9 mouse cellular contexts compared by ENCODE assay signal in the genomic region with DNA sequence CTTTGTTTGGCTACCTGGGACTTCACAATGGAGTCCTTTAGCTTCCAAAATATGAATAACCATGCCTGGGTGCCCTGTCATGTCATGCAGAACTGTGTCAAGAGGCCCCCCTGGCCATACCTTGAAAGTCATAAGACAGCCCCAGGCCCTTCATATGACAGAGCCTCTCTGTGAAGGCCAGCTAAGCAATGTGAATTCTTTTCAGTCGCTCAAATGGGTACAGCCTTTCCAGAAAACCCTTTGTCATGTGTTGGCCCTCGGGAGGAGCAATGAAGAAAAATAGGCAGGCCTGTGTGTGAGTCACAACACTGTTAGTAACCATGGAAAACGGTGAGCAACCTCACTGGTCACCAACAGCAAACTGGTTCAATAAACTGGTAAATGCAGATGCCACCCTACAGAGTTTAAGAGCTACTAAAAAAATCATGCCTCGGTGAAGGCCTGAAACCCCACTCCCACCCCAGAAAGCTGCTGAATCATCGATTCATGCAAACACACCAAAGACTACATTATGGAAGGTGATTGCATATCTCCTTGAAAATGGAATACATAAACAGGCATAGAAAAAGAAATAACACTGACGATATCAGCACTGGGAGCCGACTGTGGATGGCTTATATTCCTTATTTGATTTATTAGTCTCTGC. TPM values are rescaled to one million over a fixed set of nuclear protein-coding genes. Genes with fewer than 3 reads are reported as not detected.
DNase-seq lines count a peak whose midpoint lies in the region; ATAC-seq and TF ChIP-seq lines count a peak whose summit lies in the region.
"Had no signal": no experiment of that assay in that cellular context is flagged by ENCODE, and none has a peak within 500 bp of the region (broad histone marks: within the 10 kb centered on the region; RNA-seq: fewer than 3 reads in every experiment).

No protein-coding gene starts in this region.

- no peak overlapping the region for H3K4me2 ChIP-seq in kidney, embryonic 16.5 days (replicated peaks; ENCODE audit: low read depth, low read length)
- no peak overlapping the region for H3K4me2 ChIP-seq in heart, embryonic 15.5 days
- H3K4me2 ChIP-seq in midbrain, embryonic 13.5 days (replicated peaks): no peak overlapping the region

- H3K4me3 ChIP-seq in kidney, embryonic 16.5 days (ENCODE audit: low read length): no peak overlapping the region
- no peak overlapping the region for H3K4me3 ChIP-seq in cortical plate, adult 2 months (ENCODE audit: insufficient read depth, low read length)
- no peak overlapping the region for H3K4me3 ChIP-seq in heart, embryonic 15.5 days
- H3K4me3 ChIP-seq in midbrain, embryonic 13.5 days (replicated peaks): no peak overlapping the region

- H3K4me1 ChIP-seq in kidney, embryonic 16.5 days (ENCODE audit: insufficient read depth, low read length): peaks cover 20% of the 10 kb centered on the region
- peaks cover 5% of the 10 kb centered on the region; the same call in 1 of the 2 replicates for H3K4me1 ChIP-seq in cortical plate, adult 2 months (ENCODE audit: control insufficient read depth, insufficient read depth, low read length)
- peaks cover 57% of the 10 kb centered on the region for H3K4me1 ChIP-seq in heart, embryonic 15.5 days (replicated peaks)
- peaks cover 25% of the 10 kb centered on the region for H3K4me1 ChIP-seq in midbrain, embryonic 13.5 days (replicated peaks)

- 63% methylated on average over 7 of the region's 7 CpGs for WGBS in kidney, embryonic 16.5 days
- 71% methylated on average over 7 of the region's 7 CpGs for WGBS in heart, embryonic 15.5 days
- WGBS in midbrain, embryonic 13.5 days: 75% methylated on average over 7 of the region's 7 CpGs

- H3K9ac ChIP-seq in kidney, embryonic 16.5 days (replicated peaks; ENCODE audit: low read length): no peak overlapping the region
- H3K9ac ChIP-seq in heart, embryonic 15.5 days: no peak overlapping the region; the same call in 1 of the 2 replicates
- no peak overlapping the region for H3K9ac ChIP-seq in midbrain, embryonic 13.5 days (replicated peaks)

- no peak for ATAC-seq in kidney, embryonic 16.5 days (ENCODE audit: low FRiP score, low TSS enrichment)
- no peak for ATAC-seq in heart, embryonic 15.5 days (replicated peaks; ENCODE audit: insufficient number of reproducible peaks, insufficient read depth, low FRiP score, low read depth)
- ATAC-seq in midbrain, embryonic 13.5 days: peak; percentile 44

- no peak for TF ChIP-seq POLR2A in cortical plate, adult 2 months (IDR thresholded peaks at IDR 0.05; ENCODE audit: extremely low read depth, insufficient read depth, low read length)

- H3K36me3 ChIP-seq in kidney, embryonic 16.5 days (ENCODE audit: insufficient read depth, low read length): no peaks in the 10 kb centered on the region
- H3K36me3 ChIP-seq in heart, embryonic 15.5 days: no peaks in the 10 kb centered on the region
- H3K36me3 ChIP-seq in midbrain, embryonic 13.5 days: no peaks in the 10 kb centered on the region

- no peak for DNase-seq in kidney, postnatal 36 days
- no peak for DNase-seq in urinary bladder, postnatal 36 days (ENCODE audit: low spot score in 2 of 2)
- DNase-seq in urinary bladder, postnatal 10 days (ENCODE audit: low spot score): no peak
- DNase-seq: kidney, adult 9 months; thymus, adult 2 months had no signal

- H3K27ac ChIP-seq in kidney, embryonic 16.5 days (ENCODE audit: low read length): peak overlapping the region; percentile 70
- peak overlapping the region; percentile 33 for H3K27ac ChIP-seq in cortical plate, adult 2 months (ENCODE audit: insufficient read depth, low read length)
- peak overlapping the region; percentile 84 for H3K27ac ChIP-seq in heart, embryonic 15.5 days
- H3K27ac ChIP-seq in midbrain, embryonic 13.5 days: peak overlapping the region; percentile 81

- no peaks in the 10 kb centered on the region for H3K9me3 ChIP-seq in kidney, embryonic 16.5 days (ENCODE audit: low read length)
- no peaks in the 10 kb centered on the region for H3K9me3 ChIP-seq in heart, embryonic 15.5 days (replicated peaks)
- H3K9me3 ChIP-seq in midbrain, embryonic 13.5 days: no peaks in the 10 kb centered on the region

- no peak for TF ChIP-seq CTCF in cortical plate, adult 2 months (IDR thresholded peaks at IDR 0.05; ENCODE audit: extremely low read depth, insufficient read depth, low read length)

- no peaks in the 10 kb centered on the region for H3K27me3 ChIP-seq in kidney, embryonic 16.5 days (ENCODE audit: insufficient read depth, low read length)
- no peaks in the 10 kb centered on the region for H3K27me3 ChIP-seq in heart, embryonic 15.5 days
- H3K27me3 ChIP-seq in midbrain, embryonic 13.5 days: no peaks in the 10 kb centered on the region

RNA-seq across cellular contexts. Expression of a gene that starts 57.9 kb away (rescaled TPM):
- 22.1 and 24.5 TPM in 2 replicates for polyA plus RNA-seq in kidney, embryonic 16.5 days (2015; fragmentation: Nextera tagmentation; extraction: Ambion mirVana)
- 35.1 and 35.3 TPM in 2 replicates for polyA plus RNA-seq in cortical plate, adult 2 months (2012; rRNA removed)
- 82.2 and 93.0 TPM in 2 replicates for polyA plus RNA-seq in heart, embryonic 15.5 days (2015; fragmentation: Nextera tagmentation; extraction: Ambion mirVana)
- polyA plus RNA-seq in midbrain, embryonic 13.5 days (2015; fragmentation: Nextera tagmentation; extraction: Ambion mirVana): 5.9 and 7.1 TPM in 2 replicates

Comparison
In these comparisons a context has a peak if more than half of its experiments do, and no peak if none do; other contexts are left out.
1. H3K27ac ChIP-seq: peak in every context shown above with its lines; median percentile 84 in heart, embryonic 15.5 days; 81 in midbrain, embryonic 13.5 days; 70 in kidney, embryonic 16.5 days; 33 in cortical plate, adult 2 months.